Mouse (Mus musculus) granulocyte monocyte progenitor cell, adult 5-6 weeks (primary cell): ENCODE results near the gene Tut7. TPM values are rescaled to one million over a fixed set of nuclear protein-coding genes. Genes with fewer than 3 reads are reported as not detected.

Experiments used
- total RNA-seq, 2 experiments: library from RNA; stranded (forward) in 1 of 2; stranded (reverse) in 1 of 2; fragments of 200-712, 200-1000 nt in 1 of 2; fragments of >200 nt in 1 of 2; fragmentation: Nextera tagmentation in 1 of 2; gene quantifications; 2 replicates each; pipeline ENCODE4 v1.2.3; 2014 to 2017

Tut7 gene
- total RNA-seq, 2 experiments from 2014 or later: 77.9 to 114 TPM

Other genes with a start within 250 kb of the Tut7 start
- 31.0 and 68.9 TPM in 2 replicates for gene Agtpbp1, start 237.9 kb downstream of the Tut7 start, total RNA-seq (2014; fragmentation: Nextera tagmentation)
- 56.4 and 67.5 TPM in 2 replicates for gene Agtpbp1, start 237.9 kb downstream of the Tut7 start, total RNA-seq (2017)
- gene Naa35, start 237.9 kb downstream of the Tut7 start, total RNA-seq (2014; fragmentation: Nextera tagmentation): 76.3 and 98.6 TPM in 2 replicates
- 29.1 and 53.0 TPM in 2 replicates for gene Naa35, start 237.9 kb downstream of the Tut7 start, total RNA-seq (2017)
- 7.2 and 11.5 TPM in 2 replicates for gene Golm1, start 147.3 kb downstream of the Tut7 start, total RNA-seq (2014; fragmentation: Nextera tagmentation)
- 12.4 and 16.0 TPM in 2 replicates for gene Golm1, start 147.3 kb downstream of the Tut7 start, total RNA-seq (2017)
- gene 4921517D22Rik, start 129.0 kb downstream of the Tut7 start, total RNA-seq (2014; fragmentation: Nextera tagmentation): not detected in 2 replicates
- not detected in 2 replicates for gene 4921517D22Rik, start 129.0 kb downstream of the Tut7 start, total RNA-seq (2017)
- gene Spata31d1a, start 112.8 kb downstream of the Tut7 start, total RNA-seq (2014; fragmentation: Nextera tagmentation): not detected in 2 replicates
- gene Spata31d1a, start 112.8 kb downstream of the Tut7 start, total RNA-seq (2017): not detected in 2 replicates
- gene Spata31d1b, start 110.9 kb downstream of the Tut7 start, total RNA-seq (2014; fragmentation: Nextera tagmentation): not detected in 2 replicates
- gene Spata31d1b, start 110.9 kb downstream of the Tut7 start, total RNA-seq (2017): not detected in 2 replicates
- not detected in 2 replicates for gene Spata31d1d, start 91.4 kb downstream of the Tut7 start, total RNA-seq (2014; fragmentation: Nextera tagmentation)
- gene Spata31d1d, start 91.4 kb downstream of the Tut7 start, total RNA-seq (2017): not detected in 2 replicates
- not detected in 2 replicates for gene 1700014D04Rik, start 76.4 kb downstream of the Tut7 start, total RNA-seq (2014; fragmentation: Nextera tagmentation)
- not detected in 2 replicates for gene 1700014D04Rik, start 76.4 kb downstream of the Tut7 start, total RNA-seq (2017)
- gene Isca1, start 53.3 kb downstream of the Tut7 start, total RNA-seq (2014; fragmentation: Nextera tagmentation): 47.4 and 55.1 TPM in 2 replicates
- gene Isca1, start 53.3 kb downstream of the Tut7 start, total RNA-seq (2017): 23.4 and 25.8 TPM in 2 replicates
- gene Gm49354, start 40.9 kb downstream of the Tut7 start, total RNA-seq (2014; fragmentation: Nextera tagmentation): not detected in 2 replicates
- gene Gm49354, start 40.9 kb downstream of the Tut7 start, total RNA-seq (2017): not detected in 2 replicates